Comparison of ENCODE assay signal across 7 mouse cellular contexts in the genomic region with DNA sequence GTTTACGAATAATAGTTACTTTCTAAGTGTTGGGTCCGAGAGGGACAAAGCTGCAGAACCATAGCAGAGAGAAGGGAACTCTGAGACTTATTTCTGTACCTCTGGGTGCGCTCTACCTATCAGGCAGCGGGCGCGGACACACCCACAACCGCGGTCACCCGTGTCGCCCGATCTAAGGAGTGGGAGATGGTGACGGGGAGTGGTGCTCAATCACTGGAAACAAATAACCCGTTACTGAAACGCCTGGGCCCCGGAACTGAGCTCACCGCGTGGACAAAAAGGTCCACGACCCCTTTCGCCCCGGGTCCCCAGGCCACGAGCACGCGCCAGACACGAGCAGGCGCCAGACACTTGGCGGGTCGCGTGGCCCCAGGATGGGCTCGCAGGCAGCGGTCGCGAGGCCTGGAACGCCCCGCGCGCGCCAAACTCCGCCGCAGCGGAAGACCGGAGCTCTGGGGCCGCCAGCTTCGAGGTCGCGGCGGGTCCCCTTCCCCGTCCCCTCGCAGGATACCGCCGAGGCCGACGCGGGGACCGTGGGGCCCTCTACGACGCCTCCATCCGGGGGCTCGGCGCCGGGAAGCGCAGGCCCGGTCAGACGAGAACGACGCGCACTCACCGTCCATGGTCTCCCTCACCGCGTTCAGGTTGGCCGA. TPM values are rescaled to one million over a fixed set of nuclear protein-coding genes. Genes with fewer than 3 reads are reported as not detected.
DNase-seq lines count a peak whose midpoint lies in the region; ATAC-seq and TF ChIP-seq lines count a peak whose summit lies in the region.

No protein-coding gene starts in this region.

- peak overlapping the region; percentile 93 for H3K4me3 ChIP-seq in thymus, adult 2 months (ENCODE audit: control insufficient read depth, insufficient read depth, low read length)
- peak overlapping the region; percentile 95 for H3K4me3 ChIP-seq in bone marrow macrophage, adult 2 months (ENCODE audit: insufficient read depth, low read length)
- H3K4me3 ChIP-seq in hindbrain, embryonic 10.5 days, result peak overlapping the region; percentile 92
- H3K4me3 ChIP-seq in liver, embryonic 14.5 days (ENCODE audit: insufficient read depth in 1 of 2, low read depth in 2 of 2, low read length in 2 of 2), result peak overlapping the region; percentile 86 to 98
- H3K4me3 ChIP-seq in neural tube, embryonic 14.5 days (ENCODE audit: low read depth, low read length), result peak overlapping the region; percentile 96

- no peak for TF ChIP-seq POLR2A in thymus, adult 2 months (IDR thresholded peaks at IDR 0.05; ENCODE audit: control insufficient read depth, extremely low read depth, insufficient read depth, low read length, poor library complexity)
- TF ChIP-seq POLR2A in bone marrow macrophage, adult 2 months (IDR thresholded peaks at IDR 0.05; ENCODE audit: borderline replicate concordance, low read depth, low read length), result no peak

- DNase-seq in thymus, adult 2 months, result no peak
- no peak for DNase-seq in thymus, postnatal 10 days (ENCODE audit: low spot score in 2 of 2)
- DNase-seq in hindbrain, embryonic 10.5 days (ENCODE audit: low spot score), result no peak
- peak in 2 of 3 experiments; percentile 19 to 20 for DNase-seq in liver, embryonic 14.5 days (ENCODE audit: low read depth in 3 of 3, low spot score in 3 of 3)
- no peak for DNase-seq in thymus, postnatal 14 days

- H3K9me3 ChIP-seq in hindbrain, embryonic 10.5 days, result no peaks in the 10 kb centered on the region
- no peaks in the 10 kb centered on the region for H3K9me3 ChIP-seq in liver, embryonic 14.5 days (ENCODE audit: control insufficient read depth, low read length)
- H3K9me3 ChIP-seq in neural tube, embryonic 14.5 days (ENCODE audit: control insufficient read depth, low read length), result no peaks in the 10 kb centered on the region

- H3K27me3 ChIP-seq in thymus, adult 2 months (ENCODE audit: control insufficient read depth, insufficient read depth, low read length), result no peaks in the 10 kb centered on the region
- H3K27me3 ChIP-seq in hindbrain, embryonic 10.5 days (ENCODE audit: insufficient read depth, poor library complexity, severe bottlenecking), result no peaks in the 10 kb centered on the region
- H3K27me3 ChIP-seq in liver, embryonic 14.5 days (ENCODE audit: control insufficient read depth, insufficient read depth, low read length), result no peaks in the 10 kb centered on the region
- no peaks in the 10 kb centered on the region for H3K27me3 ChIP-seq in neural tube, embryonic 14.5 days (ENCODE audit: control insufficient read depth, insufficient read depth, low read length)

- peak; percentile 51; the same call in 1 of the 2 replicates for ATAC-seq in liver, embryonic 14.5 days (ENCODE audit: insufficient read depth)
- peak; percentile 45 for ATAC-seq in neural tube, embryonic 14.5 days (ENCODE audit: low read depth)

- H3K4me2 ChIP-seq in liver, embryonic 14.5 days (ENCODE audit: low read depth), result peak overlapping the region; percentile 76
- H3K4me2 ChIP-seq in neural tube, embryonic 14.5 days (ENCODE audit: low read depth, low read length), result peak overlapping the region; percentile 67

- peak overlapping the region; percentile 98 for H3K9ac ChIP-seq in liver, embryonic 14.5 days (replicated peaks)
- H3K9ac ChIP-seq in neural tube, embryonic 14.5 days (replicated peaks; ENCODE audit: low read depth, low read length), result peak overlapping the region; percentile 96

- no peaks in the 10 kb centered on the region; the same call in 1 of the 2 replicates for H3K36me3 ChIP-seq in thymus, adult 2 months (ENCODE audit: control insufficient read depth, insufficient read depth, low read length)
- peaks cover 12% of the 10 kb centered on the region for H3K36me3 ChIP-seq in hindbrain, embryonic 10.5 days
- H3K36me3 ChIP-seq in liver, embryonic 14.5 days (replicated peaks; ENCODE audit: control insufficient read depth, insufficient read depth, low read depth), result no peaks in the 10 kb centered on the region
- H3K36me3 ChIP-seq in neural tube, embryonic 14.5 days (ENCODE audit: control insufficient read depth, insufficient read depth, low read length), result no peaks in the 10 kb centered on the region

- no peak overlapping the region for H3K27ac ChIP-seq in thymus, adult 2 months (ENCODE audit: control insufficient read depth, insufficient read depth, low read length)
- peak overlapping the region; percentile 73 for H3K27ac ChIP-seq in bone marrow macrophage, adult 2 months (ENCODE audit: insufficient read depth, low read depth, low read length)
- peak overlapping the region; percentile 97 for H3K27ac ChIP-seq in hindbrain, embryonic 10.5 days
- peak overlapping the region; percentile 88 for H3K27ac ChIP-seq in liver, embryonic 14.5 days
- peak overlapping the region; percentile 83 for H3K27ac ChIP-seq in neural tube, embryonic 14.5 days (ENCODE audit: low read depth, low read length)

- peaks cover 20% of the 10 kb centered on the region for H3K4me1 ChIP-seq in thymus, adult 2 months (replicated peaks; ENCODE audit: control insufficient read depth, insufficient read depth, low read length)
- H3K4me1 ChIP-seq in bone marrow macrophage, adult 2 months (ENCODE audit: control insufficient read depth, insufficient read depth, low read length), result peaks cover 25% of the 10 kb centered on the region
- peaks cover 33% of the 10 kb centered on the region for H3K4me1 ChIP-seq in hindbrain, embryonic 10.5 days (replicated peaks)
- H3K4me1 ChIP-seq in liver, embryonic 14.5 days (replicated peaks; ENCODE audit: control insufficient read depth in 2 of 2, insufficient read depth in 2 of 2, low read length in 1 of 2), result peaks cover 10 to 23% of the 10 kb centered on the region in 2 experiments
- H3K4me1 ChIP-seq in neural tube, embryonic 14.5 days (ENCODE audit: control insufficient read depth, insufficient read depth, low read length), result peaks cover 14% of the 10 kb centered on the region

- TF ChIP-seq CTCF in thymus, adult 2 months (IDR thresholded peaks at IDR 0.05; ENCODE audit: borderline replicate concordance, control insufficient read depth, extremely low read depth, insufficient read depth, low read length, poor library complexity), result no peak
- no peak for TF ChIP-seq CTCF in bone marrow macrophage, adult 2 months (IDR thresholded peaks at IDR 0.05; ENCODE audit: low read depth, low read length)
- no peak for TF ChIP-seq CTCF in liver, embryonic 14.5 days (IDR thresholded peaks at IDR 0.05; ENCODE audit: low read depth)

- no peak for TF ChIP-seq EP300 in liver, embryonic 14.5 days (IDR thresholded peaks at IDR 0.05; ENCODE audit: low read depth)

- under 1% methylated on average over 70 of the region's 70 CpGs for WGBS in thymus, adult 2 months
- WGBS in hindbrain, embryonic 10.5 days, result under 1% methylated on average over 69 of the region's 70 CpGs
- under 1% methylated on average over 63 of the region's 70 CpGs for WGBS in liver, embryonic 14.5 days (ENCODE audit: insufficient replicate concordance)
- WGBS in neural tube, embryonic 14.5 days, result under 1% methylated on average over 67 of the region's 70 CpGs

RNA-seq across cellular contexts. Expression of gene Mzt1, which starts 0.4 kb away (rescaled TPM):
- polyA plus RNA-seq in thymus, adult 2 months (2012; rRNA removed), result 19.6 and 19.9 TPM in 2 replicates
- polyA plus RNA-seq in bone marrow macrophage, adult 2 months (2012; ENCODE audit: insufficient read depth, insufficient read length, missing spikeins), result 43.1 and 46.3 TPM in 2 replicates
- polyA plus RNA-seq in hindbrain, embryonic 10.5 days (2016; fragmentation: Nextera tagmentation; extraction: Ambion mirVana), result 95.4 and 98.4 TPM in 2 replicates
- polyA plus RNA-seq in liver, embryonic 14.5 days (2012; rRNA removed), result 19.1 and 25.8 TPM in 2 replicates
- polyA plus RNA-seq in liver, embryonic 14.5 days (2014; fragmentation: Nextera tagmentation; extraction: Ambion mirVana), result 29.5 and 30.4 TPM in 2 replicates
- polyA plus RNA-seq in neural tube, embryonic 14.5 days (2014; fragmentation: Nextera tagmentation; extraction: Ambion mirVana), result 105 and 110 TPM in 2 replicates

RNA-seq across cellular contexts. Expression of gene Bora, which starts 0.5 kb away (rescaled TPM):
- 11.8 and 16.0 TPM in 2 replicates for polyA plus RNA-seq in thymus, adult 2 months (2012; rRNA removed)
- polyA plus RNA-seq in bone marrow macrophage, adult 2 months (2012; ENCODE audit: insufficient read depth, insufficient read length, missing spikeins), result 13.7 and 13.8 TPM in 2 replicates
- 67.8 and 81.2 TPM in 2 replicates for polyA plus RNA-seq in hindbrain, embryonic 10.5 days (2016; fragmentation: Nextera tagmentation; extraction: Ambion mirVana)
- polyA plus RNA-seq in liver, embryonic 14.5 days (2012; rRNA removed), result 8.9 and 12.4 TPM in 2 replicates
- 18.4 and 21.1 TPM in 2 replicates for polyA plus RNA-seq in liver, embryonic 14.5 days (2014; fragmentation: Nextera tagmentation; extraction: Ambion mirVana)
- polyA plus RNA-seq in neural tube, embryonic 14.5 days (2014; fragmentation: Nextera tagmentation; extraction: Ambion mirVana), result 10.6 and 14.3 TPM in 2 replicates

RNA-seq across cellular contexts. Expression of gene Rpl36a-ps1, which starts 51.4 kb away (rescaled TPM):
- not detected in 2 replicates for polyA plus RNA-seq in thymus, adult 2 months (2012; rRNA removed)
- 12.7 and 14.2 TPM in 2 replicates for polyA plus RNA-seq in bone marrow macrophage, adult 2 months (2012; ENCODE audit: insufficient read depth, insufficient read length, missing spikeins)
- 1.8 TPM in 1 of 2 replicates, not detected in the other for polyA plus RNA-seq in hindbrain, embryonic 10.5 days (2016; fragmentation: Nextera tagmentation; extraction: Ambion mirVana)
- polyA plus RNA-seq in liver, embryonic 14.5 days (2012; rRNA removed), result 0.79 and 4.8 TPM in 2 replicates
- 1.6 and 2.5 TPM in 2 replicates for polyA plus RNA-seq in liver, embryonic 14.5 days (2014; fragmentation: Nextera tagmentation; extraction: Ambion mirVana)
- polyA plus RNA-seq in neural tube, embryonic 14.5 days (2014; fragmentation: Nextera tagmentation; extraction: Ambion mirVana), result 1.2 and 1.5 TPM in 2 replicates

RNA-seq across cellular contexts. Expression of gene Pibf1, which starts 53.7 kb away (rescaled TPM):
- 1.8 and 2.4 TPM in 2 replicates for polyA plus RNA-seq in thymus, adult 2 months (2012; rRNA removed)
- 11.7 and 13.0 TPM in 2 replicates for polyA plus RNA-seq in bone marrow macrophage, adult 2 months (2012; ENCODE audit: insufficient read depth, insufficient read length, missing spikeins)
- polyA plus RNA-seq in hindbrain, embryonic 10.5 days (2016; fragmentation: Nextera tagmentation; extraction: Ambion mirVana), result 19.0 and 19.7 TPM in 2 replicates
- polyA plus RNA-seq in liver, embryonic 14.5 days (2012; rRNA removed), result 1.4 and 2.8 TPM in 2 replicates
- polyA plus RNA-seq in liver, embryonic 14.5 days (2014; fragmentation: Nextera tagmentation; extraction: Ambion mirVana), result 5.3 and 5.6 TPM in 2 replicates
- polyA plus RNA-seq in neural tube, embryonic 14.5 days (2014; fragmentation: Nextera tagmentation; extraction: Ambion mirVana), result 19.3 and 22.1 TPM in 2 replicates

RNA-seq across cellular contexts. Expression of gene Dis3, which starts 54.1 kb away (rescaled TPM):
- polyA plus RNA-seq in thymus, adult 2 months (2012; rRNA removed), result 9.7 and 12.4 TPM in 2 replicates
- 13.7 and 16.0 TPM in 2 replicates for polyA plus RNA-seq in bone marrow macrophage, adult 2 months (2012; ENCODE audit: insufficient read depth, insufficient read length, missing spikeins)
- polyA plus RNA-seq in hindbrain, embryonic 10.5 days (2016; fragmentation: Nextera tagmentation; extraction: Ambion mirVana), result 29.7 and 36.8 TPM in 2 replicates
- 6.0 and 9.6 TPM in 2 replicates for polyA plus RNA-seq in liver, embryonic 14.5 days (2012; rRNA removed)
- polyA plus RNA-seq in liver, embryonic 14.5 days (2014; fragmentation: Nextera tagmentation; extraction: Ambion mirVana), result 16.3 and 18.1 TPM in 2 replicates
- polyA plus RNA-seq in neural tube, embryonic 14.5 days (2014; fragmentation: Nextera tagmentation; extraction: Ambion mirVana), result 27.4 and 30.1 TPM in 2 replicates

Comparison
In these comparisons a context has a peak if more than half of its experiments do, and no peak if none do; other contexts are left out.
1. DNase-seq: peak in liver, embryonic 14.5 days (2 of 3); none in thymus, adult 2 months (single experiment), thymus, postnatal 10 days (0 of 2), hindbrain, embryonic 10.5 days (single experiment) and thymus, postnatal 14 days (single experiment).
2. Peak in every context shown above with its lines, with median percentiles within 50 percentile points of each other: H3K4me3 ChIP-seq.